Mouse (Mus musculus): ENCODE data around the gene Nudt14. TPM values are rescaled to one million over a fixed set of nuclear protein-coding genes. Genes with fewer than 3 reads are reported as not detected.

Gene Nudt14
- total RNA-seq (2023), result 28.0 TPM

DNA sequence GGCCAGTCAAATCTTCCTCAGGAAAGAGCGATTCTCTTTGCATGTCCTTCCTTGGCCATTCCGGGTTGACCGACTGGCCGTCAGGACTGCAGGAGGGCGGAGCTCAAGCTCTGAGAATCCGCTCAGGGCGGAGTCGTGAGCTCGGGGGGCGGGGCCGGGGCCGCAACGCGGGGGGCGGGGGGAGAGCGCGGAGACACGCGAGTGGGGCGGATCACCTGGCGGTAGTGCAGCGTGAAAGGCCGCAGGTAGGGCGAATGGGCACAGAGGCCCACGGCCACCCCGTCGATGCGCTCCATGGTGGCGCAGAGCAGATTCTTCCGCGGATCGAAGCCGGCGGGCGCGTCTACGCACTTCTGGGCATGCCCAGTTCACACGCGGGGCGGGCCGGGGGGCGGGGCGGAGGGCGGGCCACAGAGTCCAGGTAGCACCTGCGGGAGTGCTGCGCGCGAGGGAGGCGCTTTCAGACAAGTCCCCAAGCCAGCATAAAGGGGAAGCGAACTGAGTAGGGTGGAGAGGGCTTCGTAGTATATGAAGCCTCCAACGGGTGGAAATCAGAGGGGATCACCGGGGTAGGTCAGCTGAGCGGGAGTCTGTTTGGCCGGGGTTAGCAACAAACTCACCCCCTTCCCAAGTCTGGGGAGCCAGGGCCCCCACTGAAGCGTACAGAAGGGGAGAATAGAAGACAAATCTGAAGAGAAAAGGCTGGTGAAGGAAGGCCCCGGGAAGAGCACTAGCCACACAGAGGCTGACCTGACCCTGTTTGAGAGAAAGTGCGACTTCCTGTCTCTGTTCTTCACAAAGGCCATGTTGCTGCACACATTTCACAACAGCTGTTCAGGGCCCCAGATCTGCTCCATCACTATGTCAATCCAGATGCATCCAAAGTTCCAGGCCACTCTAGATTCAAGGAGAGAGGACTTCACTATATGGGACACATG, at the start of gene Nudt14:
TSS of gene Nudt14 (minus strand) at position 349 of the 938 bp plus-strand sequence.

GRCm38 (mm10) chr12:112976371-112977073, 34.6 kb upstream of the Nudt14 start, which contains the start of gene Btbd6:
Gene Btbd6, plus strand, starts transcription at chr12:112976482.

DNA sequence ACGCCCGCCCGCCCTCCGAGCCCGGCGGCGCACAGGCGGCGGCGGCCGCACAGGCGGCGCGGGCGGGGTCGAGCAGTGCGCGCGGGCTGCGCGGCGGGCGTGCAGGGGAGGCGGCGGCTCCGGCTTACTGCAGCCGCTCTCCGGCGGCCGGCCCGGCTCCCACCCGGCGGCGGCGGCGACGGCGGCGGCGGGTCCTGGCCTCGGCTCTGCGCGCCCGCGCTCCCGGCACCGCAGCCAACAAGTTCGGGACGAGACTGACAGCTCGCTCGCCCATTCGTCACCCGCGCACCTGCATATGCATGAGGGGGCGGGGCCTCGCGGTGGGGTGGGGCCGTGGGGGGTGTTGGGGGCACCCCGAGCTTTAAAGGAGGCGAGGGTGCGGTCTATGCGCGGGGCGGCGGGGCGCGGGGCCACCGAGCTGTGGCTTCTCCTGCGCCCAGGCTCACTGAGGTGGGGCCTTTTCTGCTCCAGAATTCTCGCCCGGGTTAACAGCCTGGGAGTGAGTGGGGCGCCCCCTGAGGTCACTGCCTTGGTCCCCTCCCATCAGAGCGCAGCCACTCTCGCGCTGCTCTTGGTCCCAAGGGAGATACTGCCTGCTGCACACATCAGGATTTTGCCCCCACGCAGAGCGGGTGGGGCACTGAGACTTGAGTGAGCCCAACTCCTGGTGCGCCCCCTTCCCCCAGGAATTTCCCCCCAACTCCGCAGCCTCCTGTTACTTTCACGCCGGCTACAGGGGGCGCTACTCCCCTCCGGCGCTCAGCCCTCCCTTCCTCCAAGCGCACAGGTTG, 12.2 kb downstream of the Nudt14 start, which contains the start of gene Jag2:
TSS of gene Jag2 (minus strand) at position 215 of the 791 bp plus-strand sequence.

Other genes with a start within 250 kb of the Nudt14 start
- 13.0 TPM for gene Cep170b, start 221.7 kb downstream of the Nudt14 start, total RNA-seq (2023)
- gene Pld4, start 181.5 kb downstream of the Nudt14 start, total RNA-seq (2023), result 32.9 TPM
- gene Ahnak2, start 139.5 kb downstream of the Nudt14 start, total RNA-seq (2023), result 0.35 TPM
- 0.47 TPM for gene Clba1, start 133.2 kb downstream of the Nudt14 start, total RNA-seq (2023)
- 30.1 TPM for gene Cdca4, start 112.7 kb downstream of the Nudt14 start, total RNA-seq (2023)
- gene Gpr132, start 73.9 kb downstream of the Nudt14 start, total RNA-seq (2023), result 520 TPM
- gene Jag2, start 12.3 kb downstream of the Nudt14 start, total RNA-seq (2023), result 9.7 TPM
- 42.4 TPM for gene Btbd6, start 34.4 kb upstream of the Nudt14 start, total RNA-seq (2023)
- gene Brf1, start 58.6 kb upstream of the Nudt14 start, total RNA-seq (2023), result 220 TPM
- 69.6 TPM for gene Pacs2, start 72.4 kb upstream of the Nudt14 start, total RNA-seq (2023)
- gene Tex22, start 132.4 kb upstream of the Nudt14 start, total RNA-seq (2023), result not detected
- gene Mta1, start 156.2 kb upstream of the Nudt14 start, total RNA-seq (2023), result 79.1 TPM
- 11.9 TPM for gene Crip2, start 198.1 kb upstream of the Nudt14 start, total RNA-seq (2023)
- 840 TPM for gene Crip1, start 204.2 kb upstream of the Nudt14 start, total RNA-seq (2023)
- 10.1 TPM for gene Tedc1, start 214.3 kb upstream of the Nudt14 start, total RNA-seq (2023)
- gene Tmem121, start 243.8 kb upstream of the Nudt14 start, total RNA-seq (2023), result 0.47 TPM

All from CD4-positive naive resting alpha-beta T cell, adult 76 days (primary cell).